Mouse (Mus musculus) embryonic facial prominence, embryonic 11.5 days (tissue): Measurements from ENCODE around the gene Slc25a41. TPM values are rescaled to one million over a fixed set of nuclear protein-coding genes. Genes with fewer than 3 reads are reported as not detected.

Experiments used
- ATAC-seq: fragments of 200-750 bp; cut with Nextera tagmentation; replicated peaks from 2 replicates; pipeline ENCODE4 v1.8.0; 2017; ENCODE audit warnings: low read depth; ENCODE audit not compliant: insufficient number of reproducible peaks, low FRiP score, low TSS enrichment
- DNase-seq: peaks from one replicate; pipeline ENCODE4 v3.0.0-alpha.2; 2015; ENCODE audit warnings: low spot score
- H3K27ac ChIP-seq: fragments of 300-500 bp; sonication (generic); replicated peaks from 2 replicates; pipeline ENCODE4 v1.5.1; 2014; ENCODE audit warnings: mild to moderate bottlenecking, low read depth, low read length, control low read depth
- H3K27me3 ChIP-seq: fragments of 300-500 bp; sonication (generic); 2 replicates; pipeline ENCODE4 v1.6.1; 2014; ENCODE audit warnings: mild to moderate bottlenecking, low read length, moderate library complexity, mixed read lengths; ENCODE audit not compliant: control insufficient read depth, insufficient read depth
- H3K36me3 ChIP-seq: fragments of 300-500 bp; sonication (generic); replicated peaks from 2 replicates; pipeline ENCODE4 v1.6.1; 2014; ENCODE audit warnings: low read depth, mild to moderate bottlenecking, low read length, moderate library complexity, mixed read lengths; ENCODE audit not compliant: control insufficient read depth, insufficient read depth
- H3K4me1 ChIP-seq: fragments of 300-500 bp; sonication (generic); 2 replicates; pipeline ENCODE4 v1.6.1; 2014; ENCODE audit warnings: low read length, mixed read lengths; ENCODE audit not compliant: control insufficient read depth, insufficient read depth
- H3K4me2 ChIP-seq: fragments of 300-500 bp; sonication (generic); 2 replicates; pipeline ENCODE4 v1.6.1; 2014; ENCODE audit warnings: low read depth, mild to moderate bottlenecking, control low read depth, low read length, moderate library complexity
- H3K4me3 ChIP-seq: fragments of 300-500 bp; sonication (generic); 2 replicates; pipeline ENCODE4 v1.5.1; 2014; ENCODE audit warnings: low read depth, low read length, control low read depth
- H3K9ac ChIP-seq: fragments of 300-500 bp; sonication (generic); replicated peaks from 2 replicates; pipeline ENCODE4 v1.6.1; 2014; ENCODE audit warnings: mild to moderate bottlenecking, control low read depth, low read length
- H3K9me3 ChIP-seq: fragments of 300-500 bp; sonication (generic); replicated peaks from 2 replicates; pipeline ENCODE4 v1.6.1; 2016; ENCODE audit warnings: mild to moderate bottlenecking, low read length, inconsistent platforms, mixed read lengths; ENCODE audit not compliant: control insufficient read depth
- WGBS: fragments of 180-500 bp; shearing (Covaris S2); extraction: QIAGEN DNeasy Blood & Tissue Kit; methylation state at CpG from one replicate; pipeline ENCODE4 v1.1.7; 2014; 5-methylcytosine and 5-hydroxymethylcytosine counted together
- polyA plus RNA-seq: library from polyadenylated mRNA; unstranded; fragments of >200 nt; fragmentation: Nextera tagmentation; extraction: Ambion mirVana; gene quantifications from 2 replicates; pipeline ENCODE4 v1.2.1, GENCODE M21; 2014

The Slc25a41 gene
- polyA plus RNA-seq, 1 experiment from 2014 or later: not detected

GRCm38 (mm10) chr17:56999414-56999813, 42.0 kb downstream of the Slc25a41 start:
- H3K4me2 ChIP-seq: no peak overlapping the region
- no peaks in the 10 kb centered on the region for H3K9me3 ChIP-seq
- peaks cover 11% of the 10 kb centered on the region for H3K36me3 ChIP-seq
- no peaks in the 10 kb centered on the region for H3K27me3 ChIP-seq
- no peaks in the 10 kb centered on the region for H3K4me1 ChIP-seq
- no peak overlapping the region for H3K27ac ChIP-seq
- 89% methylated on average over 9 of the region's 9 CpGs for WGBS
- DNase-seq: no peak
- H3K4me3 ChIP-seq: no peak overlapping the region
- ATAC-seq: no peak
- H3K9ac ChIP-seq: no peak overlapping the region

GRCm38 (mm10) chr17:56997029-56997667, 44.3 kb downstream of the Slc25a41 start, which contains the start of gene Alkbh7:
Alkbh7 (plus strand) TSS chr17:56997339.
- ATAC-seq (peak; percentile 98), DNase-seq (peak; percentile 97)
- H3K9ac ChIP-seq: peak within 1 kb of the TSS; percentile 52
- H3K27ac ChIP-seq: no peak within 1 kb of the TSS
- H3K9me3 ChIP-seq: no peaks in the 10 kb centered on the region
- H3K36me3 ChIP-seq: peaks cover 6% of the 10 kb centered on the region
- H3K4me2 ChIP-seq: peak within 1 kb of the TSS; percentile 67
- H3K4me3 ChIP-seq: peak within 1 kb of the TSS; percentile 68
- under 1% methylated on average over 38 of the region's 38 CpGs for WGBS
- no peaks in the 10 kb centered on the region for H3K4me1 ChIP-seq
- H3K27me3 ChIP-seq: no peaks in the 10 kb centered on the region

GRCm38 (mm10) chr17:56996506-56996905, 44.9 kb downstream of the Slc25a41 start:
- Histone ChIP-seq H3K4me3 (no peak overlapping the region), H3K4me2 (no peak overlapping the region), H3K4me1 (no peaks in the 10 kb centered on the region), H3K9ac (no peak overlapping the region), H3K9me3 (no peaks in the 10 kb centered on the region), H3K36me3 (peaks cover 6% of the 10 kb centered on the region), H3K27me3 (no peaks in the 10 kb centered on the region), H3K27ac (no peak overlapping the region)
- 78% methylated on average over 2 of the region's 2 CpGs for WGBS
- ATAC-seq (no peak), DNase-seq (no peak)

- ATAC-seq: no peak
- WGBS: 89% methylated on average over 8 of the region's 8 CpGs
- H3K27ac ChIP-seq: no peak overlapping the region
- H3K4me3 ChIP-seq: no peak overlapping the region
- peaks cover 2% of the 10 kb centered on the region; the same call in 1 of the 2 replicates for H3K4me1 ChIP-seq
- no peak for DNase-seq
- H3K27me3 ChIP-seq: no peaks in the 10 kb centered on the region
- peaks cover 6% of the 10 kb centered on the region for H3K36me3 ChIP-seq
- H3K4me2 ChIP-seq: no peak overlapping the region
- H3K9ac ChIP-seq: no peak overlapping the region
- H3K9me3 ChIP-seq: no peaks in the 10 kb centered on the region
Measured at GRCm38 (mm10) chr17:56995046-56995445, 46.4 kb downstream of the Slc25a41 start.

GRCm38 (mm10) chr17:56990966-56991365, 50.5 kb downstream of the Slc25a41 start:
- Histone ChIP-seq H3K27ac (no peak overlapping the region), H3K27me3 (no peaks in the 10 kb centered on the region), H3K9ac (peak overlapping the region; percentile 29; the same call in 1 of the 2 replicates), H3K4me3 (peak overlapping the region; percentile 79), H3K9me3 (no peaks in the 10 kb centered on the region), H3K4me1 (peaks cover 2% of the 10 kb centered on the region; the same call in 1 of the 2 replicates), H3K4me2 (peak overlapping the region; percentile 52), H3K36me3 (peaks cover 6% of the 10 kb centered on the region)
- ATAC-seq (no peak), DNase-seq (no peak)
- 72% methylated on average over 2 of the region's 2 CpGs for WGBS

GRCm38 (mm10) chr17:56990115-56990746, 51.2 kb downstream of the Slc25a41 start, which contains the start of gene Clpp:
Clpp (plus strand) TSS chr17:56990305.
- WGBS: under 1% methylated on average over 52 of the region's 52 CpGs

GRCm38 (mm10) chr17:56989467-56990114, 51.9 kb downstream of the Slc25a41 start:
- Histone ChIP-seq H3K9ac (peak overlapping the region; percentile 64), H3K4me2 (peak overlapping the region; percentile 52), H3K4me1 (peaks cover 2% of the 10 kb centered on the region; the same call in 1 of the 2 replicates), H3K9me3 (no peaks in the 10 kb centered on the region), H3K27me3 (no peaks in the 10 kb centered on the region), H3K4me3 (peak overlapping the region; percentile 79), H3K36me3 (peaks cover 6% of the 10 kb centered on the region; the same call in 1 of the 2 replicates), H3K27ac (no peak overlapping the region)
- ATAC-seq: peak; percentile 89
- peak; percentile 91 for DNase-seq
- 4% methylated on average over 25 of the region's 25 CpGs for WGBS

More at GRCm38 (mm10) chr17:56990115-56990746, 51.2 kb downstream of the Slc25a41 start, which contains the start of gene Clpp:
- H3K27me3 ChIP-seq: no peaks in the 10 kb centered on the region
- peaks cover 2% of the 10 kb centered on the region; the same call in 1 of the 2 replicates for H3K4me1 ChIP-seq
- H3K4me3 ChIP-seq: peak within 1 kb of the TSS; percentile 79
- ATAC-seq (peak; percentile 91), DNase-seq (peak; percentile 97)
- no peak within 1 kb of the TSS for H3K27ac ChIP-seq
- H3K36me3 ChIP-seq: peaks cover 6% of the 10 kb centered on the region; the same call in 1 of the 2 replicates
- peak within 1 kb of the TSS; percentile 83 for H3K9ac ChIP-seq
- H3K4me2 ChIP-seq: peak within 1 kb of the TSS; percentile 52
- H3K9me3 ChIP-seq: no peaks in the 10 kb centered on the region
